Mouse (Mus musculus): ENCODE results near the gene Rbm47.

DNA sequence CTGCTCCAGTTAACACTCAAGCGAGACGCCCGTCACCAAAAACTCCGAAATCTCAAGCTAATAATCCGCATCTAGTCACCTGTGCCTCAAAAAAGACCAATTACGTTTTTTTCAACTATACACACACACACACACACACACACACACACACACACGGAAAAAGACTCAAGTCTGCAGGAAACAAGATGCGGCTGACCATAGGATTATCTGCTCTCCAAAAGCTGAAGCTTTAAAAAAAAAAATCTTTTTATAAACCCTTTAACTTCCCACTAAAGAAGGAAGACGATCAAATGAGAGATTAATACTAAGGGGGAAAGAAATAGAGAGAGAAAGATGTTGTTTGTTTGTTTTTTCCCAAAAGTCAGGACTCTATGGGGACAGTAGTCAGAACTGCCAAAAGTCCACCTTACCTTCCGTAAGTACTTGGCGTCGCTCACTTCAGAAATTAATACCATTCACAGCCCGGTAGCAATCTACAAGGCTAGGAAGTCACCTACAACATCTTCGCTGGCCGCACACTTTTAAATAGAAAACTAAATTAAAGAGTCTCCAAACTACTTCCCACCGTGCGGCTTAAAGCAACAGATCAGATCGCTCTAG, 22.7 kb downstream of the Rbm47 start:
- TF ChIP-seq POLR2A (IDR thresholded peaks at IDR 0.05; ENCODE audit: borderline replicate concordance, extremely low read depth, low read depth, low read length) (no peak), CTCF (IDR thresholded peaks at IDR 0.05; ENCODE audit: insufficient read depth, low read length) (no peak)
